Comparison of ENCODE assay signal across 8 mouse cellular contexts in genomic region chr3:36496746-36497145, GRCm38 (mm10). TPM values are rescaled to one million over a fixed set of nuclear protein-coding genes. Genes with fewer than 3 reads are reported as not detected.
DNase-seq lines count a peak whose midpoint lies in the region; ATAC-seq and TF ChIP-seq lines count a peak whose summit lies in the region.
"Had no signal": no experiment of that assay in that cellular context is flagged by ENCODE, and none has a peak within 500 bp of the region (broad histone marks: within the 10 kb centered on the region; RNA-seq: fewer than 3 reads in every experiment).

No protein-coding gene starts in this region.

- H3K36me3 ChIP-seq in MEL (ENCODE audit: control insufficient read depth in 1 of 2, insufficient read depth in 2 of 2, low read length in 2 of 2): peaks cover 0 to 20% of the 10 kb centered on the region in 2 experiments; a peak in 2 of 4 replicates
- no peaks in the 10 kb centered on the region for H3K36me3 ChIP-seq in forebrain, embryonic 11.5 days (ENCODE audit: control insufficient read depth, insufficient read depth, low read length)
- H3K36me3 ChIP-seq in heart, postnatal 0 days (replicated peaks; ENCODE audit: control insufficient read depth, insufficient read depth, low read length): no peaks in the 10 kb centered on the region

- TF ChIP-seq RAD21 in MEL (IDR thresholded peaks at IDR 0.05; ENCODE audit: low read depth, low read length): peak; percentile 95

- no peaks in the 10 kb centered on the region; a peak in 1 of 4 replicates for H3K27me3 ChIP-seq in MEL (ENCODE audit: control insufficient read depth in 1 of 2, insufficient read depth in 2 of 2, low read length in 2 of 2)
- H3K27me3 ChIP-seq in forebrain, embryonic 11.5 days (ENCODE audit: control insufficient read depth, insufficient read depth, low read length): no peaks in the 10 kb centered on the region
- 0 out of 2 replicates have a peak, but pooled peaks cover 5% of the 10 kb centered on the region for H3K27me3 ChIP-seq in heart, postnatal 0 days (ENCODE audit: control insufficient read depth, insufficient read depth, low read length)

- no peak overlapping the region for H3K4me3 ChIP-seq in MEL (ENCODE audit: control insufficient read depth in 1 of 2, insufficient read depth in 1 of 2, low read depth in 2 of 2, low read length in 2 of 2)
- no peak overlapping the region for H3K4me3 ChIP-seq in forebrain, embryonic 11.5 days (ENCODE audit: low read depth, low read length)
- no peak overlapping the region for H3K4me3 ChIP-seq in heart, postnatal 0 days (ENCODE audit: low read depth, low read length)
- no peak overlapping the region for H3K4me3 ChIP-seq in layer of hippocampus, adult 2 months

- 0 out of 2 replicates have a peak, but pooled peaks have one; percentile 43 for ATAC-seq in forebrain, embryonic 11.5 days (replicated peaks; ENCODE audit: low FRiP score)
- peak; percentile 66; the same call in 1 of the 2 replicates for ATAC-seq in heart, postnatal 0 days (ENCODE audit: insufficient read depth, low read depth)

- TF ChIP-seq CTCF in MEL (IDR thresholded peaks at IDR 0.05 in 2 of 3, conservative IDR thresholded peaks at IDR 0.05 in 1 of 3; ENCODE audit: control insufficient read depth in 1 of 3, insufficient read depth in 1 of 3, low read depth in 2 of 3, low read length in 3 of 3, poor library complexity in 1 of 3, severe bottlenecking in 1 of 3): peak; percentile 53 to 91 (median 89)
- TF ChIP-seq CTCF in brain, embryonic 14.5 days (IDR thresholded peaks at IDR 0.05; ENCODE audit: borderline replicate concordance, extremely low read depth, insufficient read depth, insufficient read length): peak; percentile 80
- TF ChIP-seq CTCF in heart, postnatal 0 days (IDR thresholded peaks at IDR 0.05; ENCODE audit: low read depth): peak; percentile 81
- peak; percentile 77 for TF ChIP-seq CTCF in layer of hippocampus, adult 2 months (conservative IDR thresholded peaks at IDR 0.05)

- peak; percentile 84 for DNase-seq in MEL (ENCODE audit: low read depth, low spot score)
- peak; percentile 85 for DNase-seq in brain, embryonic 14.5 days (ENCODE audit: low read depth)
- DNase-seq in forebrain, embryonic 11.5 days (ENCODE audit: low spot score): peak; percentile 86
- DNase-seq in heart, postnatal 0 days (ENCODE audit: low spot score): peak; percentile 82
- DNase-seq in layer of hippocampus, adult 2 months (ENCODE audit: low spot score in 2 of 2): peak; percentile 55 to 72
- peak; percentile 83 for DNase-seq in lung, postnatal 10 days
- DNase-seq in right cerebral cortex, postnatal 10 days (ENCODE audit: low spot score in 2 of 2): peak; percentile 84 to 88

- no peak overlapping the region for H3K27ac ChIP-seq in MEL (ENCODE audit: control insufficient read depth, low read depth, low read length)
- H3K27ac ChIP-seq in forebrain, embryonic 11.5 days (ENCODE audit: low read depth, low read length): no peak overlapping the region
- H3K27ac ChIP-seq in heart, postnatal 0 days (ENCODE audit: low read depth): no peak overlapping the region
- no peak overlapping the region for H3K27ac ChIP-seq in layer of hippocampus, adult 2 months

- WGBS in forebrain, embryonic 11.5 days: 22% methylated on average over 14 of the region's 14 CpGs
- 14% methylated on average over 14 of the region's 14 CpGs for WGBS in heart, postnatal 0 days

- H3K4me2 ChIP-seq in forebrain, embryonic 11.5 days (ENCODE audit: low read depth, low read length, severe bottlenecking): no peak overlapping the region
- 0 out of 2 replicates have a peak overlapping the region, but pooled peaks have one; percentile 27 for H3K4me2 ChIP-seq in heart, postnatal 0 days (ENCODE audit: low read depth, low read length)

- no peaks in the 10 kb centered on the region for H3K9me3 ChIP-seq in MEL (replicated peaks; ENCODE audit: insufficient read depth, low read length)
- H3K9me3 ChIP-seq in forebrain, embryonic 11.5 days (ENCODE audit: control insufficient read depth, low read length): no peaks in the 10 kb centered on the region
- H3K9me3 ChIP-seq in heart, postnatal 0 days (replicated peaks; ENCODE audit: control insufficient read depth, low read length): no peaks in the 10 kb centered on the region

- H3K79me2 ChIP-seq in MEL (ENCODE audit: control insufficient read depth, insufficient read depth, low read length, poor library complexity): no peaks in the 10 kb centered on the region

- TF ChIP-seq POLR2A in MEL (IDR thresholded peaks at IDR 0.05; ENCODE audit: control insufficient read depth in 1 of 2, insufficient read depth in 1 of 2, low read depth in 1 of 2, low read length in 2 of 2, poor library complexity in 1 of 2): no peak
- TF ChIP-seq POLR2A in brain, embryonic 14.5 days (IDR thresholded peaks at IDR 0.05; ENCODE audit: borderline replicate concordance, extremely low read depth, insufficient read depth, insufficient read length, poor library complexity, severe bottlenecking): no peak

- no peak for TF ChIP-seq EP300 in MEL (IDR thresholded peaks at IDR 0.05; ENCODE audit: low read depth in 1 of 2, low read length in 2 of 2)
- no peak for TF ChIP-seq EP300 in heart, postnatal 0 days (IDR thresholded peaks at IDR 0.05; ENCODE audit: low read depth)

- no peak overlapping the region; the same call in 1 of the 2 replicates for H3K9ac ChIP-seq in MEL (ENCODE audit: control insufficient read depth, low read depth, low read length, poor library complexity, severe bottlenecking)
- 0 out of 2 replicates have a peak overlapping the region, but pooled peaks have one; percentile 1 for H3K9ac ChIP-seq in forebrain, embryonic 11.5 days (ENCODE audit: low read length)
- no peak overlapping the region for H3K9ac ChIP-seq in heart, postnatal 0 days (replicated peaks; ENCODE audit: low read depth, low read length)

- H3K4me1 ChIP-seq in MEL (ENCODE audit: control insufficient read depth in 1 of 2, insufficient read depth in 2 of 2, low read length in 2 of 2): peaks cover 6 to 22% of the 10 kb centered on the region in 2 experiments
- H3K4me1 ChIP-seq in forebrain, embryonic 11.5 days (replicated peaks; ENCODE audit: control insufficient read depth, insufficient read depth, low read length): no peaks in the 10 kb centered on the region
- no peaks in the 10 kb centered on the region for H3K4me1 ChIP-seq in heart, postnatal 0 days (ENCODE audit: control insufficient read depth, insufficient read depth)

TF ChIP-seq in MEL, 35 proteins besides CTCF, POLR2A, EP300 and RAD21 (continues in another document):
- TF ChIP-seq USF1 (IDR thresholded peaks at IDR 0.05; ENCODE audit: low read depth, low read length) (no peak), NELFE (IDR thresholded peaks at IDR 0.05; ENCODE audit: low read depth, low read length) (peak; percentile 17; the same call in 1 of the 2 replicates), SMC3 (IDR thresholded peaks at IDR 0.05; ENCODE audit: low read depth, low read length) (peak; percentile 79), MAZ (IDR thresholded peaks at IDR 0.05; ENCODE audit: low read depth, low read length) (no peak), TCF12 (IDR thresholded peaks at IDR 0.05; ENCODE audit: low read depth, low read length) (no peak), ZNF384 (IDR thresholded peaks at IDR 0.05; ENCODE audit: low read depth, low read length) (no peak), ZKSCAN1 (IDR thresholded peaks at IDR 0.05; ENCODE audit: low read depth, low read length) (no peak), SIN3A (IDR thresholded peaks at IDR 0.05; ENCODE audit: low read length) (0 out of 2 replicates have a peak, but pooled peaks have one; percentile 14), ETS1 (IDR thresholded peaks at IDR 0.05; ENCODE audit: low read depth, low read length) (no peak), RCOR1 (IDR thresholded peaks at IDR 0.05; ENCODE audit: low read depth, low read length) (no peak)

RNA-seq across cellular contexts. Expression of gene 1810062G17Rik, which starts 21.0 kb away (rescaled TPM):
- 1.0 and 1.5 TPM in 2 replicates for total RNA-seq in MEL (2012; rRNA removed)
- polyA plus RNA-seq in MEL (2012; ENCODE audit: insufficient read depth in 1 of 2, insufficient read length in 2 of 2, low read depth in 1 of 2, low replicate concordance in 2 of 2, missing spikeins in 1 of 2): 1 to 10 TPM in 1 of 2 experiments, not detected in 1; 2.3 TPM
- polyA plus RNA-seq in brain, embryonic 14.5 days (2012; rRNA removed): 0.33 and 0.37 TPM in 2 replicates
- 0.43 and 0.92 TPM in 2 replicates for polyA plus RNA-seq in forebrain, embryonic 11.5 days (2014; fragmentation: Nextera tagmentation; extraction: Ambion mirVana)
- total RNA-seq in heart, postnatal 0 days (2014; rRNA removed; ENCODE audit: low replicate concordance): 6.2 TPM in 1 of 2 replicates, not detected in the other
- 1.2 and 1.8 TPM in 2 replicates for polyA plus RNA-seq in heart, postnatal 0 days (2015; fragmentation: Nextera tagmentation; extraction: Ambion mirVana)
- total RNA-seq in layer of hippocampus, adult 2 months (2021): not detected

RNA-seq across cellular contexts. Expression of gene Anxa5, which starts 21.1 kb away (rescaled TPM):
- 40.7 and 42.3 TPM in 2 replicates for total RNA-seq in MEL (2012; rRNA removed)
- 100 to 1,000 TPM in 1 of 2 experiments, not detected in 1; 111 TPM for polyA plus RNA-seq in MEL (2012; ENCODE audit: insufficient read depth in 1 of 2, insufficient read length in 2 of 2, low read depth in 1 of 2, low replicate concordance in 2 of 2, missing spikeins in 1 of 2)
- 52.4 and 66.1 TPM in 2 replicates for polyA plus RNA-seq in brain, embryonic 14.5 days (2012; rRNA removed)
- 85.6 and 111 TPM in 2 replicates for polyA plus RNA-seq in forebrain, embryonic 11.5 days (2014; fragmentation: Nextera tagmentation; extraction: Ambion mirVana)
- 162 and 218 TPM in 2 replicates for total RNA-seq in heart, postnatal 0 days (2014; rRNA removed; ENCODE audit: low replicate concordance)
- 261 and 263 TPM in 2 replicates for polyA plus RNA-seq in heart, postnatal 0 days (2015; fragmentation: Nextera tagmentation; extraction: Ambion mirVana)
- total RNA-seq in layer of hippocampus, adult 2 months (2021): 10 to 100 TPM; 48.6 to 53.4 TPM

RNA-seq across cellular contexts. Expression of gene Gm11549, which starts 24.9 kb away (rescaled TPM):
- total RNA-seq in MEL (2012; rRNA removed): not detected in 2 replicates
- polyA plus RNA-seq in MEL (2012; ENCODE audit: insufficient read depth in 1 of 2, insufficient read length in 2 of 2, low read depth in 1 of 2, low replicate concordance in 2 of 2, missing spikeins in 1 of 2): not detected
- 0.35 and 0.40 TPM in 2 replicates for polyA plus RNA-seq in brain, embryonic 14.5 days (2012; rRNA removed)
- 0.64 and 0.99 TPM in 2 replicates for polyA plus RNA-seq in forebrain, embryonic 11.5 days (2014; fragmentation: Nextera tagmentation; extraction: Ambion mirVana)
- 0.66 TPM in 1 of 2 replicates, not detected in the other for total RNA-seq in heart, postnatal 0 days (2014; rRNA removed; ENCODE audit: low replicate concordance)
- polyA plus RNA-seq in heart, postnatal 0 days (2015; fragmentation: Nextera tagmentation; extraction: Ambion mirVana): 0.07 and 0.26 TPM in 2 replicates
- total RNA-seq in layer of hippocampus, adult 2 months (2021): 1 to 10 TPM; 2.4 to 3.1 TPM
- polyA plus RNA-seq: liver, embryonic 16.5 days had no signal

RNA-seq across cellular contexts. Expression of gene Exosc9, which starts 55.7 kb away (rescaled TPM):
- 40.6 and 46.0 TPM in 2 replicates for total RNA-seq in MEL (2012; rRNA removed)
- polyA plus RNA-seq in MEL (2012; ENCODE audit: insufficient read depth in 1 of 2, insufficient read length in 2 of 2, low read depth in 1 of 2, low replicate concordance in 2 of 2, missing spikeins in 1 of 2): 10 to 100 TPM in 1 of 2 experiments, not detected in 1; 49.4 TPM
- polyA plus RNA-seq in brain, embryonic 14.5 days (2012; rRNA removed): 41.2 and 45.7 TPM in 2 replicates
- polyA plus RNA-seq in forebrain, embryonic 11.5 days (2014; fragmentation: Nextera tagmentation; extraction: Ambion mirVana): 101 and 103 TPM in 2 replicates
- 22.6 and 31.7 TPM in 2 replicates for total RNA-seq in heart, postnatal 0 days (2014; rRNA removed; ENCODE audit: low replicate concordance)
- 39.6 and 40.9 TPM in 2 replicates for polyA plus RNA-seq in heart, postnatal 0 days (2015; fragmentation: Nextera tagmentation; extraction: Ambion mirVana)
- 10 to 100 TPM; 38.4 to 40.7 TPM for total RNA-seq in layer of hippocampus, adult 2 months (2021)
